Mouse (Mus musculus) stomach, postnatal 0 days (tissue): ENCODE measurements around the gene Itpr3.

ENCODE experiments used
- CTCF ChIP-seq: IDR thresholded peaks from 2 replicates; pipeline ENCODE4 v1.5.1; 2016; ENCODE audit warnings: antibody characterized with exemption, low read depth, mild to moderate bottlenecking, moderate library complexity
- EP300 ChIP-seq: optimal IDR thresholded peaks from 2 replicates; pipeline ENCODE3; 2016; ENCODE audit warnings: antibody characterized with exemption

DNA sequence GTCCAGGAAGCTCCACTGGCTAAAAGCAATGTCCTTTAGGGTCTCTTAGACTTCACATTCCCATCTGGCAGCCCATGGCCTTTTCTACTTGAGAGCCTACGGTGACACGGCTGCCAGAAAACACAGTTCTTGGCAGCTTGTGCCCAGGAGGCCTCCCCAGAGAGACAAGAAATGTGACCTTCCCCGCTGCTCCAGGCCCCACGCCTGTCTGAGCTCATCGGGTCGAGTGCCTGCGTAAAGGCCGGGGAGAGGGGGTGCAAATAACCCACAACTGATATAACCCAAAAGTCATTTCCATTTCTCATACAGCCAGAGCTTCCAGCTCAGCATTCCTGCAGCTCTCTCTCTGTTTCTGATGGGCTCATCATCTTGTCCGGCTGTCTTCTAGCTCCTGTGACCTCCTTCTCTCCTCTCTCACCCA lies 96.7 kb downstream of the Itpr3 start:
- TF ChIP-seq CTCF (no peak), EP300 (no peak)
